Mouse (Mus musculus): ENCODE results near the gene Cd19. TPM values are rescaled to one million over a fixed set of nuclear protein-coding genes. Genes with fewer than 3 reads are reported as not detected.

Cd19 gene
- polyA plus RNA-seq, 1 experiment from 2014 or later, result 4.7 TPM

GRCm38 (mm10) chr7:126444536-126444935, 29.8 kb upstream of the Cd19 start:
- Histone ChIP-seq H3K36me3 (ENCODE audit: control insufficient read depth, insufficient read depth) (no peaks in the 10 kb centered on the region), H3K27ac (ENCODE audit: low read length) (no peak overlapping the region), H3K27me3 (ENCODE audit: control insufficient read depth, insufficient read depth, low read depth, low read length) (no peaks in the 10 kb centered on the region), H3K4me2 (ENCODE audit: low read depth, low read length) (no peak overlapping the region), H3K4me3 (ENCODE audit: low read depth, low read length) (no peak overlapping the region), H3K9me3 (replicated peaks; ENCODE audit: control insufficient read depth, low read length) (no peaks in the 10 kb centered on the region), H3K9ac (ENCODE audit: low read depth, low read length) (no peak overlapping the region), H3K4me1 (ENCODE audit: control insufficient read depth, low read depth, low read length) (no peaks in the 10 kb centered on the region)
- WGBS (ENCODE audit: insufficient replicate concordance), result 84% methylated on average over 9 of the region's 9 CpGs
- no peak for ATAC-seq (ENCODE audit: low read depth)

GRCm38 (mm10) chr7:126443997-126444396, 29.3 kb upstream of the Cd19 start:
- WGBS (ENCODE audit: insufficient replicate concordance), result 78% methylated on average over 10 of the region's 10 CpGs
- H3K9me3 ChIP-seq (replicated peaks; ENCODE audit: control insufficient read depth, low read length), result no peaks in the 10 kb centered on the region
- no peaks in the 10 kb centered on the region for H3K4me1 ChIP-seq (ENCODE audit: control insufficient read depth, low read depth, low read length)
- H3K9ac ChIP-seq (ENCODE audit: low read depth, low read length), result no peak overlapping the region
- ATAC-seq (ENCODE audit: low read depth), result no peak
- no peak overlapping the region for H3K4me3 ChIP-seq (ENCODE audit: low read depth, low read length)
- H3K27me3 ChIP-seq (ENCODE audit: control insufficient read depth, insufficient read depth, low read depth, low read length), result no peaks in the 10 kb centered on the region
- H3K4me2 ChIP-seq (ENCODE audit: low read depth, low read length), result no peak overlapping the region
- H3K27ac ChIP-seq (ENCODE audit: low read length), result no peak overlapping the region
- no peaks in the 10 kb centered on the region for H3K36me3 ChIP-seq (ENCODE audit: control insufficient read depth, insufficient read depth)

- Histone ChIP-seq H3K4me3 (ENCODE audit: low read depth, low read length) (no peak overlapping the region), H3K9ac (ENCODE audit: low read depth, low read length) (no peak overlapping the region), H3K9me3 (replicated peaks; ENCODE audit: control insufficient read depth, low read length) (no peaks in the 10 kb centered on the region), H3K36me3 (ENCODE audit: control insufficient read depth, insufficient read depth) (no peaks in the 10 kb centered on the region), H3K27me3 (ENCODE audit: control insufficient read depth, insufficient read depth, low read depth, low read length) (no peaks in the 10 kb centered on the region), H3K4me2 (ENCODE audit: low read depth, low read length) (no peak overlapping the region), H3K27ac (ENCODE audit: low read length) (no peak overlapping the region), H3K4me1 (ENCODE audit: control insufficient read depth, low read depth, low read length) (no peaks in the 10 kb centered on the region)
- 86% methylated on average over 9 of the region's 9 CpGs for WGBS (ENCODE audit: insufficient replicate concordance)
- no peak for ATAC-seq (ENCODE audit: low read depth)
Measured at GRCm38 (mm10) chr7:126440134-126440533, 25.4 kb upstream of the Cd19 start.

- no peak overlapping the region for H3K4me2 ChIP-seq (ENCODE audit: low read depth, low read length)
- ATAC-seq (ENCODE audit: low read depth), result no peak
- H3K9me3 ChIP-seq (replicated peaks; ENCODE audit: control insufficient read depth, low read length), result no peaks in the 10 kb centered on the region
- no peak overlapping the region for H3K27ac ChIP-seq (ENCODE audit: low read length)
- H3K4me1 ChIP-seq (ENCODE audit: control insufficient read depth, low read depth, low read length), result no peaks in the 10 kb centered on the region
- H3K36me3 ChIP-seq (ENCODE audit: control insufficient read depth, insufficient read depth), result no peaks in the 10 kb centered on the region; the same call in 1 of the 2 replicates
- no peak overlapping the region for H3K4me3 ChIP-seq (ENCODE audit: low read depth, low read length)
- no peaks in the 10 kb centered on the region for H3K27me3 ChIP-seq (ENCODE audit: control insufficient read depth, insufficient read depth, low read depth, low read length)
- WGBS (ENCODE audit: insufficient replicate concordance), result 16% methylated on average over 8 of the region's 8 CpGs
- no peak overlapping the region for H3K9ac ChIP-seq (ENCODE audit: low read depth, low read length)
Measured at GRCm38 (mm10) chr7:126436851-126437250, 22.2 kb upstream of the Cd19 start.

GRCm38 (mm10) chr7:126435801-126436200, 21.1 kb upstream of the Cd19 start:
- Histone ChIP-seq H3K9me3 (replicated peaks; ENCODE audit: control insufficient read depth, low read length) (no peaks in the 10 kb centered on the region), H3K9ac (ENCODE audit: low read depth, low read length) (no peak overlapping the region), H3K27me3 (ENCODE audit: control insufficient read depth, insufficient read depth, low read depth, low read length) (no peaks in the 10 kb centered on the region), H3K4me2 (ENCODE audit: low read depth, low read length) (no peak overlapping the region), H3K4me3 (ENCODE audit: low read depth, low read length) (no peak overlapping the region), H3K27ac (ENCODE audit: low read length) (no peak overlapping the region), H3K4me1 (ENCODE audit: control insufficient read depth, low read depth, low read length) (no peaks in the 10 kb centered on the region), H3K36me3 (ENCODE audit: control insufficient read depth, insufficient read depth) (no peaks in the 10 kb centered on the region; the same call in 1 of the 2 replicates)
- WGBS (ENCODE audit: insufficient replicate concordance), result 67% methylated on average over 3 of the region's 3 CpGs
- ATAC-seq (ENCODE audit: low read depth), result no peak

GRCm38 (mm10) chr7:126434726-126435125, 20.0 kb upstream of the Cd19 start:
- Histone ChIP-seq H3K4me3 (ENCODE audit: low read depth, low read length) (no peak overlapping the region), H3K27ac (ENCODE audit: low read length) (no peak overlapping the region), H3K4me1 (ENCODE audit: control insufficient read depth, low read depth, low read length) (peaks cover 2% of the 10 kb centered on the region), H3K9ac (ENCODE audit: low read depth, low read length) (no peak overlapping the region), H3K9me3 (replicated peaks; ENCODE audit: control insufficient read depth, low read length) (no peaks in the 10 kb centered on the region), H3K36me3 (ENCODE audit: control insufficient read depth, insufficient read depth) (no peaks in the 10 kb centered on the region; the same call in 1 of the 2 replicates), H3K4me2 (ENCODE audit: low read depth, low read length) (no peak overlapping the region), H3K27me3 (ENCODE audit: control insufficient read depth, insufficient read depth, low read depth, low read length) (no peaks in the 10 kb centered on the region)
- 74% methylated on average over 7 of the region's 7 CpGs for WGBS (ENCODE audit: insufficient replicate concordance)
- no peak for ATAC-seq (ENCODE audit: low read depth)

GRCm38 (mm10) chr7:126430167-126430566, 15.5 kb upstream of the Cd19 start:
- H3K9ac ChIP-seq (ENCODE audit: low read depth, low read length), result no peak overlapping the region

GRCm38 (mm10) chr7:126429503-126429898, 14.8 kb upstream of the Cd19 start:
- Histone ChIP-seq H3K4me1 (ENCODE audit: control insufficient read depth, low read depth, low read length) (peaks cover 18% of the 10 kb centered on the region), H3K9me3 (replicated peaks; ENCODE audit: control insufficient read depth, low read length) (no peaks in the 10 kb centered on the region), H3K27ac (ENCODE audit: low read length) (no peak overlapping the region), H3K4me3 (ENCODE audit: low read depth, low read length) (peak overlapping the region; percentile 75), H3K4me2 (ENCODE audit: low read depth, low read length) (peak overlapping the region; percentile 99), H3K36me3 (ENCODE audit: control insufficient read depth, insufficient read depth) (no peaks in the 10 kb centered on the region; the same call in 1 of the 2 replicates), H3K27me3 (ENCODE audit: control insufficient read depth, insufficient read depth, low read depth, low read length) (no peaks in the 10 kb centered on the region), H3K9ac (ENCODE audit: low read depth, low read length) (peak overlapping the region; percentile 70; the same call in 1 of the 2 replicates)
- ATAC-seq (ENCODE audit: low read depth), result no peak
- 38% methylated on average over 15 of the region's 15 CpGs for WGBS (ENCODE audit: insufficient replicate concordance)

More at GRCm38 (mm10) chr7:126430167-126430566, 15.5 kb upstream of the Cd19 start:
- H3K4me3 ChIP-seq (ENCODE audit: low read depth, low read length), result no peak overlapping the region
- H3K27ac ChIP-seq (ENCODE audit: low read length), result no peak overlapping the region
- peaks cover 18% of the 10 kb centered on the region for H3K4me1 ChIP-seq (ENCODE audit: control insufficient read depth, low read depth, low read length)
- no peaks in the 10 kb centered on the region for H3K9me3 ChIP-seq (replicated peaks; ENCODE audit: control insufficient read depth, low read length)
- no peaks in the 10 kb centered on the region; the same call in 1 of the 2 replicates for H3K36me3 ChIP-seq (ENCODE audit: control insufficient read depth, insufficient read depth)
- no peak overlapping the region for H3K4me2 ChIP-seq (ENCODE audit: low read depth, low read length)
- ATAC-seq (ENCODE audit: low read depth), result no peak
- no peaks in the 10 kb centered on the region for H3K27me3 ChIP-seq (ENCODE audit: control insufficient read depth, insufficient read depth, low read depth, low read length)

- Histone ChIP-seq H3K36me3 (ENCODE audit: control insufficient read depth, insufficient read depth) (no peaks in the 10 kb centered on the region), H3K4me3 (ENCODE audit: low read depth, low read length) (peak within 1 kb of the TSS; percentile 75), H3K9me3 (replicated peaks; ENCODE audit: control insufficient read depth, low read length) (no peaks in the 10 kb centered on the region), H3K27me3 (ENCODE audit: control insufficient read depth, insufficient read depth, low read depth, low read length) (no peaks in the 10 kb centered on the region), H3K9ac (ENCODE audit: low read depth, low read length) (peak within 1 kb of the TSS; percentile 70), H3K27ac (ENCODE audit: low read length) (peak within 1 kb of the TSS; percentile 69), H3K4me2 (ENCODE audit: low read depth, low read length) (peak within 1 kb of the TSS; percentile 99), H3K4me1 (ENCODE audit: control insufficient read depth, low read depth, low read length) (peaks cover 18% of the 10 kb centered on the region)
- WGBS (ENCODE audit: insufficient replicate concordance), result under 1% methylated on average over 82 of the region's 82 CpGs
- peak; percentile 84 for ATAC-seq (ENCODE audit: low read depth)
Measured at GRCm38 (mm10) chr7:126428631-126429502, 14.2 kb upstream of the Cd19 start, which contains the start of gene Rabep2. Gene Rabep2 (plus strand): TSS chr7:126428759.
